Mouse (Mus musculus) CH12.LX (cell line): ENCODE results near the gene Gabrb3. TPM values are rescaled to one million over a fixed set of nuclear protein-coding genes. Genes with fewer than 3 reads are reported as not detected.

Source experiments
- DNase-seq: peaks from one replicate; pipeline ENCODE4 v3.0.0-alpha.2; 2013; ENCODE audit errors: extremely low read depth
- H3K27ac ChIP-seq: 2 replicates; pipeline ENCODE4 v1.5.1; 2012; ENCODE audit warnings: low read depth, mild to moderate bottlenecking, control low read depth, moderate library complexity; ENCODE audit not compliant: insufficient read depth
- H3K27me3 ChIP-seq: replicated peaks from 2 replicates; pipeline ENCODE3; 2012; ENCODE audit warnings: inconsistent platforms
- H3K36me3 ChIP-seq, 2 experiments: replicated peaks in 1 of 2; 2 replicates each; pipeline versions ENCODE3 to v1.6.1; 2012; ENCODE audit warnings: inconsistent platforms in 1 of 2, low read length in 1 of 2, mild to moderate bottlenecking in 1 of 2, mixed read lengths in 1 of 2, moderate library complexity in 1 of 2; ENCODE audit not compliant: control insufficient read depth in 1 of 2, insufficient read depth in 1 of 2
- H3K4me1 ChIP-seq, 2 experiments: 2 replicates each; pipeline ENCODE4 v1.6.1; 2012; ENCODE audit warnings: inconsistent platforms in 1 of 2, moderate library complexity in 1 of 2; ENCODE audit not compliant: insufficient read depth in 2 of 2, control insufficient read depth in 1 of 2
- H3K4me2 ChIP-seq: 2 replicates; pipeline ENCODE4 v1.6.1; 2012; ENCODE audit warnings: low read depth, mild to moderate bottlenecking, control low read depth; ENCODE audit not compliant: poor library complexity, insufficient read depth, severe bottlenecking
- H3K4me3 ChIP-seq, 3 experiments: fragments of 150-350 bp in 1 of 3; sonication (generic) in 1 of 3; replicated peaks in 1 of 3; 2 replicates each; pipeline versions ENCODE3 to v1.5.1; 2011 to 2012; ENCODE audit warnings: low read depth in 2 of 3, low read length in 2 of 3, mild to moderate bottlenecking in 2 of 3, moderate library complexity in 2 of 3, control low read depth in 1 of 3, improper control_type of control experiment in 1 of 3, inconsistent platforms in 1 of 3, mixed read lengths in 1 of 3; ENCODE audit not compliant: poor library complexity in 1 of 3
- H3K79me2 ChIP-seq: replicated peaks from 2 replicates; pipeline ENCODE4 v1.6.1; 2012; ENCODE audit warnings: mild to moderate bottlenecking, moderate library complexity; ENCODE audit not compliant: control insufficient read depth, poor library complexity, insufficient read depth, severe bottlenecking; ENCODE audit errors: extremely low read depth
- H3K9ac ChIP-seq: 2 replicates; pipeline ENCODE4 v1.6.1; 2012; ENCODE audit warnings: low read depth, mild to moderate bottlenecking, control low read depth, moderate library complexity; ENCODE audit not compliant: insufficient read depth
- H3K9me3 ChIP-seq: replicated peaks from 2 replicates; pipeline ENCODE3; 2012; ENCODE audit warnings: low read length, inconsistent platforms, mixed read lengths
- NELFE ChIP-seq: IDR thresholded peaks from 2 replicates; pipeline ENCODE4 v1.6.1; 2011; ENCODE audit warnings: low read depth, low read length, improper control_type of control experiment
- SIN3A ChIP-seq: IDR thresholded peaks from 2 replicates; pipeline ENCODE4 v1.6.1; 2012; ENCODE audit warnings: low read length, improper control_type of control experiment, inconsistent platforms
- ZMIZ1 ChIP-seq: IDR thresholded peaks from 2 replicates; pipeline ENCODE4 v1.6.1; 2012; ENCODE audit warnings: low read depth, mild to moderate bottlenecking, inconsistent platforms, low read length, improper control_type of control experiment
- dilution Hi-C: fragments of 300-500 bp; cut with MboI; formaldehyde crosslinking; loops from 2 replicates; pipeline ENCODE4 v1.14.3; 2020; ENCODE audit warnings: low sequenced_read_pairs; ENCODE audit not compliant: extremely low pct_unique_long_range_greater_than_20kb, extremely low pct_ligation_motif_present
- in situ Hi-C: fragments of 300-500 bp; cut with MboI; formaldehyde crosslinking; loops from 3 replicates; pipeline ENCODE4 v1.14.3; 2019; ENCODE audit warnings: low sequenced_read_pairs, low pct_ligation_motif_present, low pct_unique_long_range_greater_than_20kb, mixed read lengths
- polyA plus RNA-seq: library from polyadenylated mRNA; unstranded; fragments of >175 nt; gene quantifications from 2 replicates; pipeline ENCODE4 v1.2.1, GENCODE M21; 2012; ENCODE audit warnings: low read depth; ENCODE audit not compliant: insufficient read length
- total RNA-seq, 2 experiments: library from RNA; depleted of rRNA; stranded (reverse); fragments of 300-350 nt in 1 of 2; fragments of >200 nt in 1 of 2; gene quantifications; 2 replicates each; pipeline ENCODE4 v1.2.3; 2012 to 2014

Gene Gabrb3
- total and polyA plus RNA-seq, 3 experiments, result not detected

- H3K9me3 ChIP-seq, result peaks cover 27% of the 10 kb centered on the region
- no peak for TF ChIP-seq NELFE
- no peak for TF ChIP-seq ZMIZ1
- no peak for TF ChIP-seq SIN3A
- TF ChIP-seq, all 38 proteins: peak for 0
- H3K27ac ChIP-seq, result no peak overlapping the region
- dilution Hi-C loops, result no loop called here
- in situ Hi-C loops, result no loop called here
- no peaks in the 10 kb centered on the region for H3K36me3 ChIP-seq
- H3K79me2 ChIP-seq, result no peaks in the 10 kb centered on the region
- no peak for DNase-seq
- H3K4me2 ChIP-seq, result no peak overlapping the region
- no peaks in the 10 kb centered on the region for H3K4me1 ChIP-seq
- no peak overlapping the region for H3K4me3 ChIP-seq
- H3K9ac ChIP-seq, result no peak overlapping the region
- no peaks in the 10 kb centered on the region for H3K27me3 ChIP-seq
Measured at GRCm38 (mm10) chr7:57867951-57868350, 448.5 kb downstream of the Gabrb3 start.

Other genes starting within 250 kb of the Gabrb3 start
- gene Gabrg3, start 32.5 kb upstream of the Gabrb3 start, total RNA-seq (2012; rRNA removed), result not detected in 2 replicates
- gene Gabrg3, start 32.5 kb upstream of the Gabrb3 start, total RNA-seq (2014; rRNA removed), result not detected in 2 replicates
- not detected in 2 replicates for gene Gabrg3, start 32.5 kb upstream of the Gabrb3 start, polyA plus RNA-seq
- not detected in 2 replicates for gene Gabra5, start 90.4 kb downstream of the Gabrb3 start, total RNA-seq (2012; rRNA removed)
- gene Gabra5, start 90.4 kb downstream of the Gabrb3 start, total RNA-seq (2014; rRNA removed), result not detected in 2 replicates
- not detected in 2 replicates for gene Gabra5, start 90.4 kb downstream of the Gabrb3 start, polyA plus RNA-seq